Comparison of ENCODE assay signal across 26 mouse cellular contexts in genomic region chr15:10560005-10560404, GRCm38 (mm10). TPM values are rescaled to one million over a fixed set of nuclear protein-coding genes. Genes with fewer than 3 reads are reported as not detected.
"Had no signal": no experiment of that assay in that cellular context is flagged by ENCODE, and none has a peak within 500 bp of the region (broad histone marks: within the 10 kb centered on the region; RNA-seq: fewer than 3 reads in every experiment).

No protein-coding gene starts in this region.

- ATAC-seq: liver, postnatal 0 days; midbrain, embryonic 16.5 days had no signal

- H3K4me2 ChIP-seq: liver, embryonic 13.5 days; liver, embryonic 15.5 days; lung, embryonic 14.5 days; midbrain, embryonic 11.5 days; neural tube, embryonic 13.5 days; neural tube, embryonic 15.5 days; stomach, embryonic 15.5 days had no signal

- H3K27ac ChIP-seq: liver, embryonic 13.5 days; liver, embryonic 15.5 days; macrophage; neural tube, embryonic 13.5 days; neural tube, embryonic 15.5 days; stomach, embryonic 15.5 days; stomach, postnatal 0 days had no signal

- H3K27me3 ChIP-seq: liver, embryonic 13.5 days; liver, embryonic 15.5 days; neural tube, embryonic 13.5 days; neural tube, embryonic 15.5 days; stomach, embryonic 15.5 days had no signal

- H3K9ac ChIP-seq: liver, embryonic 13.5 days; liver, embryonic 15.5 days; liver, postnatal 0 days; lung, embryonic 14.5 days; neural tube, embryonic 13.5 days; neural tube, embryonic 15.5 days; stomach, embryonic 15.5 days had no signal

- H3K4me3 ChIP-seq: liver, embryonic 13.5 days; liver, embryonic 15.5 days; megakaryocyte, embryonic 14.5 days; myocyte; neural tube, embryonic 13.5 days; neural tube, embryonic 15.5 days; stomach, embryonic 15.5 days had no signal

- H3K4me1 ChIP-seq: liver, embryonic 13.5 days; liver, embryonic 15.5 days; megakaryocyte, embryonic 14.5 days; neural tube, embryonic 13.5 days; neural tube, embryonic 15.5 days; stomach, embryonic 15.5 days had no signal

- DNase-seq: liver, embryonic 13.5 days; liver, postnatal 0 days; lung, embryonic 14.5 days; lung, postnatal 14 days; lung, postnatal 36 days; midbrain, embryonic 14.5 days; retina, postnatal 1 day; right cerebral cortex, postnatal 14 days; spleen, adult 18-20 months; thymus, adult 2 months; thymus, postnatal 25 days; thymus, postnatal 4 days had no signal

- H3K9me3 ChIP-seq: liver, embryonic 13.5 days; liver, embryonic 15.5 days; neural tube, embryonic 13.5 days; neural tube, embryonic 15.5 days; stomach, embryonic 15.5 days had no signal

- H3K36me3 ChIP-seq: liver, embryonic 13.5 days; liver, embryonic 15.5 days; neural tube, embryonic 13.5 days; neural tube, embryonic 15.5 days; stomach, embryonic 15.5 days had no signal

RNA-seq across cellular contexts. Expression of gene Ttc23l, which starts 1.5 kb away (rescaled TPM):
- total RNA-seq: megakaryocyte progenitor cell, adult 5-6 weeks had no signal
- polyA plus RNA-seq: liver, embryonic 13.5 days; liver, embryonic 15.5 days; liver, postnatal 0 days; lung, embryonic 14.5 days; lung, embryonic 16.5 days; macrophage; midbrain, embryonic 11.5 days; midbrain, embryonic 14.5 days; myocyte; neural tube, embryonic 11.5 days; neural tube, embryonic 13.5 days; neural tube, embryonic 15.5 days; small intestine, adult 2 months; stomach, embryonic 15.5 days; stomach, postnatal 0 days; thymus, adult 2 months had no signal
